Mouse (Mus musculus): ENCODE measurements around the gene Ppp1r3g. TPM values are rescaled to one million over a fixed set of nuclear protein-coding genes. Genes with fewer than 3 reads are reported as not detected.
A peak's percentile ranks its signal among the peaks of the same experiment; 100 is the strongest.

Gene Ppp1r3g
- polyA plus RNA-seq (2015; fragmentation: Nextera tagmentation; extraction: Ambion mirVana), result 1.3 and 2.7 TPM in 2 replicates

DNA sequence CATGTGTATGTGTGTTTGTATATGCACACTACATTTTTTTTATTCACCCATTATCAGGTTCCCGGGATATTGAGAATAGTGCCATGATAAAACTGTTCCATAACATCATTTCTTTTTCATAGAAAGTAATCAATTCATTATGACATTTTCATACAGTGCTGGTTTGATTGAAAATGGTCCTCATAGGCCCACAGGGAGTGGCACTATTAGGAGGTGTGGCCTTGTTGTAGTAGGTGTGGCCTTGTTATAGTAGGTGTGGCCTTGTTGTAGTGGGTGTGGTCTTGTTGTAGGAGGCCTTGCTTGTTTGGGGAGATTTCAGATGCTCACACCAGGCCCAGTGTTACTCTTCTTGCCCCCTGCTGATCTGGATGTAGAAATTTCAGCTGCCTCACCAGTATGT lies at the start of gene Ppp1r3g:
TSS of gene Ppp1r3g (plus strand) at position 301 of the 400 bp plus-strand sequence.
- H3K4me1 ChIP-seq (replicated peaks), result no peaks in the 10 kb centered on the region
- no peak for ATAC-seq (ENCODE audit: insufficient read depth)
- H3K4me2 ChIP-seq, result no peak within 1 kb of the TSS
- H3K4me3 ChIP-seq (replicated peaks), result no peak within 1 kb of the TSS
- no peak within 1 kb of the TSS for H3K9ac ChIP-seq
- no peaks in the 10 kb centered on the region for H3K9me3 ChIP-seq (replicated peaks)
- peak within 1 kb of the TSS; percentile 35; the same call in 1 of the 2 replicates for H3K27ac ChIP-seq (replicated peaks)
- no peaks in the 10 kb centered on the region for H3K27me3 ChIP-seq
- no peaks in the 10 kb centered on the region for H3K36me3 ChIP-seq (replicated peaks)
- WGBS (ENCODE audit: insufficient replicate concordance), result 83% methylated on average over 1 of the region's 1 CpGs

DNA sequence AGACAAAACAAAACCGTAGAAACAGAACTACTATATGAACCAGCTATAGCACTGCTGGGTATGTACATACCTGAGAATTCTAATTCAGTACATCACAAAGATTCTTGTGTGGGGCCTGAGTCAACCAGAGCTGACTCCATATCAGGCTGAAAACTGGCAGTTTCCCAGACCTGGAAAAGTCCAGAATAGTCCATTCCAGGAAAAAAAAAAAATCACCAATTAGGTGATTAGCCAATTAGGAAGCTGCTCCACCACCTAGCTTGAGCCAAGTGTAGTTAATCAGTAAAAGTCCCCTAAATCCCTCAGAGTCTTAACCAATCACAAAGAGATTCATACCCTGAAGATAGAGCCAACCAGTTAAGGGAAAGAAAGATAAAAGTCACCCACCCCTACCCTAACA lies 47.2 kb upstream of the Ppp1r3g start:
- Histone ChIP-seq H3K36me3 (replicated peaks) (no peaks in the 10 kb centered on the region), H3K4me1 (replicated peaks) (peaks cover 3% of the 10 kb centered on the region), H3K4me3 (replicated peaks) (no peak overlapping the region), H3K4me2 (no peak overlapping the region), H3K27ac (replicated peaks) (no peak overlapping the region), H3K9ac (no peak overlapping the region), H3K9me3 (replicated peaks) (no peaks in the 10 kb centered on the region), H3K27me3 (no peaks in the 10 kb centered on the region)
- ATAC-seq (ENCODE audit: insufficient read depth), result no peak
- WGBS (ENCODE audit: insufficient replicate concordance), result 60% methylated on average over 1 of the region's 1 CpGs

DNA sequence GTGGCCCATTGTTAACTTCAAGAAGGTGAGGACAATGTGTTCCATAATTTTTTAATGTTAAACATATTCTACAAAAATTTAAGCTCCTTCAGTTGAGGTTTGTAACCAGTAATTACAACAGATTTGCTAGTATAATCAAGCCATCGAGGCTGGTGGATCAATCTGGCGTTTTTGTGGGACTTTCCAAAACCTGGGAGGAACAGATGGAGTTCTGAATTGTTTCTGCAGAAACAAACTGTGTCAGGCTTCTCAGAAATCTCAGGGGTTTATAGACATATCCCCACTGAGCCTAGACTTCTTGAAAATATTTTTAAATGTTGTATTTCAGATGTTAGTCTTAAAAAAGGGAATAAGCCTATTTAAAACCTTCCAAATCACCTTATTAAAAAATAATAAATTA lies 20.6 kb upstream of the Ppp1r3g start:
- Histone ChIP-seq H3K27ac (replicated peaks) (no peak overlapping the region), H3K36me3 (replicated peaks) (no peaks in the 10 kb centered on the region), H3K4me2 (no peak overlapping the region), H3K9me3 (replicated peaks) (no peaks in the 10 kb centered on the region), H3K4me1 (replicated peaks) (no peaks in the 10 kb centered on the region), H3K27me3 (no peaks in the 10 kb centered on the region), H3K9ac (no peak overlapping the region), H3K4me3 (replicated peaks) (no peak overlapping the region)
- WGBS (ENCODE audit: insufficient replicate concordance), result 46% methylated on average over 2 of the region's 2 CpGs
- ATAC-seq (ENCODE audit: insufficient read depth), result no peak

DNA sequence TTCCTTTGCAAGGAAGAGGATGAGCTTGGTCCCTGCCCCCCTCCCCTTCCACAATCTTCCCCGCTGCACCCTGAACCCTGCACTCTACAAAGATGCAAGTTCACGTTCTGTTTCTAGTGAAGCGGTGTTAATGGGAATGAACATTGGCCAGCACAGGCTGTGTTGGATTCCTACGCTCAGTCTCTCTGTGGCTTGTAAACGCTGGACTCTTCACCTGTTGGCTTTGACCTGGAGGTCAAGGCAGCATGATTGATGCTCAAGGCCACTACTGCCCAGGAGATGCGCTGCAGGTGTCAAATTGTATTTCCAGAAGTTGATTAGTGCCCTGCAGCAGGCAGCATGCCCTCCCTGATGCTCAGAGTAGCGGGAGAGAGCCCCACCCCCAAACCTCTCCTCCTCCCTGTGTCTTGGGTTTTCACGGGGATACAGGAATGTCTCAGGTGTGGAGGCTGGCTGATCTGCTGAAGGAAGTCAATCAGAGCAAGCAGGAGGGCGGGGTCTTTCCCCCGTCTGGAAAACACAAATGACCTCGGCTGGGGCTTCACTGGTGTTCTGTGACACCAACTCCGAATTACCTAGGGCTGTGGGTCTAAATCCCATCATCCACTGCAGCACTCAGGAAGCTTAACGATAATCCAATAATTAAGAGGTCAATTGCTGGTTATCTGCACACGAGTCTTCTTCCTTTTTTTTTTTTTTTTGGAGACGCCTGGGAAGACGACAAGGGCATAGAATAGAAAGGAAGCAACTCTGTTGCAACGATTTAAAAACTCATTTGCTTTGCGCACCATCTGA lies 18.6 kb upstream of the Ppp1r3g start:
- Histone ChIP-seq H3K4me2 (no peak overlapping the region), H3K36me3 (replicated peaks) (no peaks in the 10 kb centered on the region), H3K27me3 (no peaks in the 10 kb centered on the region), H3K4me1 (replicated peaks) (no peaks in the 10 kb centered on the region), H3K4me3 (replicated peaks) (no peak overlapping the region), H3K27ac (replicated peaks) (no peak overlapping the region), H3K9me3 (replicated peaks) (no peaks in the 10 kb centered on the region), H3K9ac (no peak overlapping the region)
- ATAC-seq (ENCODE audit: insufficient read depth), result no peak
- WGBS (ENCODE audit: insufficient replicate concordance), result 54% methylated on average over 18 of the region's 18 CpGs

DNA sequence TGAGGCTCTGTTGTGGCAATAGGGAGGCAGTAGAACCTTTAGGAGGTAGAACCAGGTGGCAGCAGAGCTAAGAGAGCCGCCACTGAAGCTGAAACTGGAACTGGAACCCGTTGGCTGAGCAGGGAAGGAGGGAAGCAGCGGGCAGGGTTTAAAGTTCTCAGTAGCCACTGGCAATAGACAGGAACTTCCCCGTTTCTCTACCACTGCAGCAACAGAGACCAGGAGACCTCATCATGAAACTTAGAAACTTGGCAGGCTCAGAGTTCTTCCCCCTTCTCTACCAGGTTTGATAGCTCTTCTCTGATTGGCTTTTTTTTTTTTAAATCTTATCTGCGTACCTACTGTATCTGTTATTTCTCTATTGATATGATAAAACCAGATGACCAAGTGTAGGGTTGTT lies 17.7 kb upstream of the Ppp1r3g start:
- Histone ChIP-seq H3K27ac (replicated peaks) (no peak overlapping the region), H3K4me3 (replicated peaks) (no peak overlapping the region), H3K9me3 (replicated peaks) (no peaks in the 10 kb centered on the region), H3K4me2 (no peak overlapping the region), H3K36me3 (replicated peaks) (no peaks in the 10 kb centered on the region), H3K9ac (no peak overlapping the region), H3K27me3 (no peaks in the 10 kb centered on the region), H3K4me1 (replicated peaks) (no peaks in the 10 kb centered on the region)
- 31% methylated on average over 5 of the region's 5 CpGs for WGBS (ENCODE audit: insufficient replicate concordance)
- ATAC-seq (ENCODE audit: insufficient read depth), result no peak

DNA sequence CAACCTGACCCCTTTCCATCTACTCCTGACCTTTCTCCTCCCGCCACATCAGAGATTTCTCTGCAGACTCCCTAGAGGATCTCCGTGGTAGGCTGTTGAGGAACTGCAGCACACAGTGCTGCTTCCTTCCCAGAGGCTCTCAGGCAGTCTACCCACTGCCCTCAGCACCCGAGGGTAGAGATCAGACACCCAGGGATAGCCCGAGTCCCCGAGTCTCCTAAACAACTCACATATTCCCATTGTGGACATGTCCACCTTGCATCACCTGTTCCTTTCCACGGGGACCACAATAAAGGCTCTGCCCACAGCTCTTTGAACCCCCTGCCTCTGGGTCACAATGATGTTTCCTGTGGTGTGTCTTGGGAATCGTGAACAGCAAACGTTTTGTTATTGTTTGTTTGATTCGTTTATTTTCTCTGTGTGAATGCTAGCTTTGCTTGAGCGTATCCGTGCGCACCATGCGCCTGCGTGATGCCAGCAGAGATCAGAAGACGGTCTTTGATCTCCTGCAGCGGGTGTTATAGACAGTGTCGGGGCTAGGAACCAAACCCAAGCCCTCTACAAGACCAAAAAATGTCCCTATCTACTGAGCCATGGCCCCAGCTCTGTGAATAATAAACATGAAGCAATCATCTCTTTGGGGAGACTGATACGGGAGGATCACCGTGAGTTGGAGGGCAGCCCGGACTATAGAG lies 11.8 kb upstream of the Ppp1r3g start:
- Histone ChIP-seq H3K27me3 (no peaks in the 10 kb centered on the region), H3K4me1 (replicated peaks) (no peaks in the 10 kb centered on the region), H3K27ac (replicated peaks) (no peak overlapping the region), H3K4me2 (no peak overlapping the region), H3K9ac (no peak overlapping the region), H3K4me3 (replicated peaks) (no peak overlapping the region), H3K36me3 (replicated peaks) (no peaks in the 10 kb centered on the region), H3K9me3 (replicated peaks) (no peaks in the 10 kb centered on the region)
- WGBS (ENCODE audit: insufficient replicate concordance), result 60% methylated on average over 20 of the region's 20 CpGs
- ATAC-seq (ENCODE audit: insufficient read depth), result no peak

DNA sequence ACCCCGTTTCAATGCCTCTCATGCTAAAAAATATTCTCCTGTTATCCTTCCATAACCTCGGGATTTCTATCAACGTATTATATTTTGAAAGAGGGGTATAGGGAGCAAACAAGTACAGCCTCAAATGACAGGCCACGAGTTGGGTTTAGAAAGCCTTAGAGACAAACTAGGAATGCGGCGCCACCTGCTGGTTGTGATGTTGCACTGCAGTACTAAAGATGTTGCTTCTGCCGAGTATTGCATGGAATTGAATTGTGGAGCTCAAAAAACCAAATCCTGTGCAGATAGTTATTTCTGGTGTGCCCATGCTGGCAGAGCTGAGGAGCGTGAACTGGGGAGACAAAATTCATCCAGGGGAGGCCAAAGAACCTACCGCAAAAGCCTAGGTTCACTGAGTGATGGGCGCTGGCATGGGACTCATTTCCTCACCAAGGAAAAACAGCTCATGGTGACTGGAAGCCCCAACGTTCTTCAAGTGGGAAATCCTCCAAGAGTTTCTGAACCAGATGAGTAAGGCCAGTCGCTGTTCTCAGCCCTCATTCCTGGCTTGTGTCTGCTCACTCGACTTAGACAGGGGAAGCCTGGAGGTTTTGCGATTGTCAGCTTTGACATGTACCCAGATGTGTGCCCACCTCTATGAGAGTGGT lies 11.2 kb upstream of the Ppp1r3g start:
- H3K4me3 ChIP-seq (replicated peaks), result no peak overlapping the region
- H3K36me3 ChIP-seq (replicated peaks), result no peaks in the 10 kb centered on the region
- no peaks in the 10 kb centered on the region for H3K4me1 ChIP-seq (replicated peaks)
- H3K27me3 ChIP-seq, result no peaks in the 10 kb centered on the region
- 18% methylated on average over 14 of the region's 14 CpGs for WGBS (ENCODE audit: insufficient replicate concordance)
- H3K4me2 ChIP-seq, result no peak overlapping the region
- ATAC-seq (ENCODE audit: insufficient read depth), result no peak
- H3K9me3 ChIP-seq (replicated peaks), result no peaks in the 10 kb centered on the region
- no peak overlapping the region for H3K9ac ChIP-seq
- no peak overlapping the region for H3K27ac ChIP-seq (replicated peaks)

DNA sequence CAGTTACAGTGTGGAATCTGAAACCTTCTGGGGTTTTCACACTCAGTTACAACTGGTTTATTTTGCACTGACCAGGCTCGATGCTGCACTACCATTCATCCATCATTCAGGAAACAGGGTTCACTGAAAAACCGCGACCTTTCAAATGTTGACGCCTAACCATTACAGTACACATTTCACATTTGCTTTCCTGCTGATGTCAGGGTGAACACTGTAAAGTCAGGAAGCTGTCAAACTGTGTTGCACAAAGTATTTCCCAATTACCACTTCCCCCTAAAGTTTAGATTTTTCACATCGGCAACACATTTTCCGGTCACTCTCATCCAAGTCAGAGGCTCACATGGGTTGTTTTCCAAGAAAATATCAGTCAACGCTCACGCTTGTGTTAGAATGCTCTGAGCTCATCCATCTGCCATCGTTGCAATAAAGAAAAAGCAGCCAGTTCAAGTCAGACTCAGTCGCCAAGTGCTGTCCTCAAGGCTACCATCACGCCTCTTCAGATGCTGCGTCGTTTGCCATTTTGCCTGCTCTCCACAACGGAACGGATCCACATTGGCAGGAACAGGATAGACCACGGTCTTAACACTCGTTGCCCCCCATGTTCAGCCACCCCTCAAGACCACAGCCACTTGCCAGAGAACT lies 8.7 kb upstream of the Ppp1r3g start:
- Histone ChIP-seq H3K4me1 (replicated peaks) (no peaks in the 10 kb centered on the region), H3K4me3 (replicated peaks) (no peak overlapping the region), H3K36me3 (replicated peaks) (no peaks in the 10 kb centered on the region), H3K9me3 (replicated peaks) (no peaks in the 10 kb centered on the region), H3K27me3 (no peaks in the 10 kb centered on the region), H3K9ac (no peak overlapping the region), H3K4me2 (no peak overlapping the region), H3K27ac (replicated peaks) (no peak overlapping the region)
- no peak for ATAC-seq (ENCODE audit: insufficient read depth)
- WGBS (ENCODE audit: insufficient replicate concordance), result 45% methylated on average over 17 of the region's 17 CpGs

DNA sequence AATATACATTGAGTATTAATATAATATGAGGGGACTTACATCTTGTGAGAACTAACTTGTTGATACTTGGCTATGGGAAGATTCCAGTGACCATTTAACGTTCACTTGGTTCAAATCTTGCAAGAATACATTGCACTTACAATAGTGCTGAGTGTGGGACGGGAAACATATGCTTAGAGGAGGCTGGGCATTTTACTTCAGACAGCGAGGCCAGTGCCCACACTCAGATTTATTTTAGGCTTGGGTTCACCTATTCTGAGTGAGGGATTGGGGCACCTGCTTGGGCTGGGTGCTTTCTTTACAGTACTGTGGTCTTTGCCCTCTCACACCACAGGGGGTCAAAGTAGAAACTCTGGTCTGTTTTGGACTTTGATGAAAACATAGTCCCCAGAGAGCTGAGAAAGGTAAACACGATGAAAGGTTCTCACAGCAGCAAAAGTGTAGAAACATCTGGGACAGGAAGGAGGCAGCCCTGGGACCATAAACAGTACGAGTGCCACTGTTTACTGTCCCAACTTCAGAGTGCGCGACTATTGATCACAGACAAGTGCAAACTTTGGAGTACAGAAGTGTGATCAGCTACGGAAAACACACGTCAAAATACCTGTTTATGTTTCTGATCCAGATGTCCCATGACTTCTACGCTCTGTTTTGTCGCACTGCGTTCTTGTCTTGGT lies 890 bp downstream of the Ppp1r3g start:
- H3K9me3 ChIP-seq (replicated peaks), result no peaks in the 10 kb centered on the region
- H3K36me3 ChIP-seq (replicated peaks), result no peaks in the 10 kb centered on the region
- no peak overlapping the region for H3K4me3 ChIP-seq (replicated peaks)
- no peaks in the 10 kb centered on the region for H3K4me1 ChIP-seq (replicated peaks)
- H3K27ac ChIP-seq (replicated peaks), result peak overlapping the region; percentile 51; the same call in 1 of the 2 replicates
- H3K27me3 ChIP-seq, result no peaks in the 10 kb centered on the region
- no peak overlapping the region for H3K4me2 ChIP-seq
- 57% methylated on average over 12 of the region's 12 CpGs for WGBS (ENCODE audit: insufficient replicate concordance)
- ATAC-seq (ENCODE audit: insufficient read depth), result peak; percentile 84
- no peak overlapping the region for H3K9ac ChIP-seq

DNA sequence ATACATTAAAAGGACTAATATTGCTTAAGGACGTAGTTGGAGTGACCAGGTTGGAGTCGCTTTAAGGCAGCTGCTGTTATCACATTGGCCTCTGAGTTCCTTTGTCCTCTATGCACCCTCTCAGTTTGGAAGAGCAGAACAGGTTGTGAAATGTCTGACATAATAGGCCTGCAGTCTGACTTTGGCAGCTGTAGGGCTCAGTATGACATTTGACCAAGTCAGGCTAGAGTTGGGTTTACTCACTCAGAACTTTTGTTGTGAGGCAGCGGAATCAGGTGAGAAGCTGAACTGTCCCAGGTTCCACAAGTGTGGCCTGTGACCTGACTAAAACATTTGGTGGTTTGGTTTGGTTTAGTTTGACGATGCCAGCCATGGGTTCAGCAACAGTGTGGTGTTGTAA lies 4.9 kb downstream of the Ppp1r3g start:
- Histone ChIP-seq H3K27ac (replicated peaks) (peak overlapping the region; percentile 35; the same call in 1 of the 2 replicates), H3K9ac (no peak overlapping the region), H3K4me1 (replicated peaks) (0 out of 2 replicates have a peak, but pooled peaks cover under 1% of the 10 kb centered on the region), H3K36me3 (replicated peaks) (no peaks in the 10 kb centered on the region), H3K4me3 (replicated peaks) (no peak overlapping the region), H3K4me2 (no peak overlapping the region), H3K27me3 (peaks cover 27% of the 10 kb centered on the region), H3K9me3 (replicated peaks) (no peaks in the 10 kb centered on the region)
- 62% methylated on average over 4 of the region's 4 CpGs for WGBS (ENCODE audit: insufficient replicate concordance)
- peak; percentile 35 for ATAC-seq (ENCODE audit: insufficient read depth)

All from liver, embryonic 15.5 days (tissue).